Mouse (Mus musculus): ENCODE results near the gene Cdk15.

- TF ChIP-seq POLR2A (IDR thresholded peaks at IDR 0.05; ENCODE audit: insufficient read depth, low read length) = no peak
- TF ChIP-seq CTCF (IDR thresholded peaks at IDR 0.05; ENCODE audit: low read depth, low read length) = no peak
- TF ChIP-seq EP300 (IDR thresholded peaks at IDR 0.05; ENCODE audit: insufficient read depth, low read depth, low read length) = no peak
Observed at GRCm38 (mm10) chr1:59367928-59368648, 111.4 kb downstream of the Cdk15 start.
